Mouse (Mus musculus): Measurements from ENCODE around the gene Spop. TPM values are rescaled to one million over a fixed set of nuclear protein-coding genes. Genes with fewer than 3 reads are reported as not detected.

The Spop gene
- polyA plus RNA-seq, 1 experiment from 2014 or later: 193 TPM

DNA sequence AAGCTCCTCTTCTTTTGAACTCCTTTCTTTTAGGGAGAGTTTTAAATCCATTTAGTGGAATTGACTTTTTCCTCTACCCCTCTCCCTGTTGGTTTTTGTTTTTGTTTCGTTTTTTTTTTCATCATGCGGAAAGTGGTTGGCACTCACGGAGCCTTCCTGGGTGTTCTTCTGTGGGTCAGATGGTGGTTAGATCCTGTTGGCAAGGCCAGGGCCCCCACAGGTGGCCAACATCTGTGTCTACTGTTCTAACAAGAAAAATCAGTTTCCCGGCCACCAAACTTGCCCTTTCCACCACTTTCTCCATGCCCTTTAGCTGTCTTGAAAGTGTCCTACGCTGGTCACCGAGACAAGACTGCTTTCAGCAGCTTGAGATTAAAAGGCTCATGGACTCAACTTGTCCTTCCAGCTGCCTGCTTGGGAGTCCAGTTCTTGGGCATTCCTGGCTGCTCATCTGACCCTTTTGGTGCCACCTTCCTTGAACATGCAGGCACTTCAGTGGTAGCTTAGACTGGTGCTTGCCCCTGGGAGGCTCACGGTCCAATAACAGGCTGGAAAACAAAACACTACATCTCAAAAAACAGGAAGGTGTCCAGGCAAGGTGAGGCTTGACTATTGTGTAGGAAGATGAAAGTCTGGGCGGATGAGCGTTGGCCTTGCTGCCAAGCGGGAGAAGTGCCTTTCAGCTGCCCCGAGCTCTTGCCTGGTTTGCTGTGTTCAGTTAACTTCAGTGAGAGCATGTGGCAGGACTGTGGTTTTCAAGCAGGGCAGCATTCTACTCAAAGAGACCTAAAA is 21.0 kb upstream of the Spop start:
- H3K4me2 ChIP-seq: no peak overlapping the region
- ATAC-seq (ENCODE audit: low FRiP score): no peak
- H3K4me3 ChIP-seq (replicated peaks): no peak overlapping the region
- no peaks in the 10 kb centered on the region for H3K9me3 ChIP-seq
- 83% methylated on average over 11 of the region's 11 CpGs for WGBS
- no peak overlapping the region for H3K9ac ChIP-seq
- 0 out of 2 replicates have a peak, but pooled peaks cover 4% of the 10 kb centered on the region for H3K4me1 ChIP-seq
- H3K36me3 ChIP-seq (replicated peaks): peaks cover 44% of the 10 kb centered on the region
- H3K27me3 ChIP-seq: no peaks in the 10 kb centered on the region
- H3K27ac ChIP-seq: no peak overlapping the region; the same call in 1 of the 2 replicates

DNA sequence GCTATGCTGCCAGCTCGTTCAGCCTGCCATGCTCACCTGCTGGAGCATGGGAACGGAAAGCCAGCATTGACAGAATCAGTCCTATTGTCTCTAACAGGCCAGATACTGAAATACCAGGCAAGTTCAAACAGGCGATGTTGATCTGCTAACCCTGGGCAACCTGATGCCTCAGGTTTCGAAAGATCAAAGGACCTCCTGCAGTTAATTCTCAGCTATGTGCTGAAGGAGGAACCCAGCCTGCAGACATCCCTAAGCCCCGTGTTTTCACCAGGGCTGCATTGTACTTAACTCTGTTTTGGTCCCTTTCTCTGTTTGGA is 20.4 kb upstream of the Spop start:
- Histone ChIP-seq H3K27ac (no peak overlapping the region), H3K36me3 (replicated peaks) (peaks cover 38% of the 10 kb centered on the region), H3K9me3 (no peaks in the 10 kb centered on the region), H3K4me1 (0 out of 2 replicates have a peak, but pooled peaks cover 4% of the 10 kb centered on the region), H3K9ac (no peak overlapping the region), H3K4me3 (replicated peaks) (no peak overlapping the region), H3K4me2 (no peak overlapping the region), H3K27me3 (peaks cover under 1% of the 10 kb centered on the region; the same call in 1 of the 2 replicates)
- ATAC-seq (ENCODE audit: low FRiP score): no peak
- WGBS: 32% methylated on average over 5 of the region's 5 CpGs

DNA sequence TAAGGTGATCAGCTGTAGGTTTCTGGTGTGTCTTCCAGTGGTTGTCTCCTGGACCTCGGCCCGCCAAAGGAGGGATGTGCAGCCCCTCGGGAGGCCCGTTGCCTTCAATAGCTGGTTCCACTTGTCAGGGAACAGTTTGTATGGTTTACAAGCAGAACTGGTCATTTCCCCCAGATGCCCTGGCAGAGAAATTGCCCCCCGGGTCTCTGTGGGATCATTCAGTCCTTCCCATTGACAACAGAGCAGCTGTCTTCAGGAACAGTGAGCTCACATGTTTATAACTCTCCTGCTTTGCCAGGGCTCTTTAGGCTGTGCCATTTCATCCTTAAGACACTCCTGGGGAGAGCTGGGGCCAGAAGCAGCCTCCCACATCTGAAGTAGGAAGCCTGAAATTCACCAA is 19.8 kb upstream of the Spop start:
- Histone ChIP-seq H3K9me3 (no peaks in the 10 kb centered on the region), H3K27ac (no peak overlapping the region), H3K36me3 (replicated peaks) (peaks cover 32% of the 10 kb centered on the region), H3K27me3 (peaks cover 4% of the 10 kb centered on the region; the same call in 1 of the 2 replicates), H3K4me2 (no peak overlapping the region), H3K4me1 (0 out of 2 replicates have a peak, but pooled peaks cover 4% of the 10 kb centered on the region), H3K4me3 (replicated peaks) (no peak overlapping the region), H3K9ac (no peak overlapping the region)
- no peak for ATAC-seq (ENCODE audit: low FRiP score)
- WGBS: 71% methylated on average over 5 of the region's 5 CpGs

DNA sequence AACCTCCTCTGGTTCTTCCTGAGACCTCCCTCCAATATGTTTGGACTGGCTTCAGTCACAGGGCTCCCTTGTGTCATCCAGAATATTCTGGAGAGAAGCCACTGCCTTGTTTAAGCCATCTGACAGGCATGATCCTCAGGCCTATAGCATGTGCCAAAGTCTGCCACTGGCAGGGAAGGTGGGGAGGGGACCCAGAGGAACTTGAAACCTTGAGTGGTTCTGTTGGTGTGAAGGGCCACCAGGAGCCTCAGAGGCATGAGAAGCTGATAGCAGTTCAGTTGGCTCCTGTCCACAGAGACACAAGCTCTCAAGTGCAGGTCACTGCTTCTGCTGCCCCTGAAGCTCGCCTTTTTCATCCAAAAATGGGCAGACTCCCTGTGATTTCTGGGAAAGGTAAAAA is 17.3 kb upstream of the Spop start:
- Histone ChIP-seq H3K4me1 (0 out of 2 replicates have a peak, but pooled peaks cover 5% of the 10 kb centered on the region), H3K27me3 (peaks cover 10% of the 10 kb centered on the region; the same call in 1 of the 2 replicates), H3K9me3 (no peaks in the 10 kb centered on the region), H3K36me3 (replicated peaks) (peaks cover 9% of the 10 kb centered on the region; the same call in 1 of the 2 replicates), H3K9ac (no peak overlapping the region), H3K4me2 (no peak overlapping the region), H3K27ac (no peak overlapping the region), H3K4me3 (replicated peaks) (no peak overlapping the region)
- ATAC-seq (ENCODE audit: low FRiP score): no peak
- WGBS: 65% methylated on average over 1 of the region's 1 CpGs

DNA sequence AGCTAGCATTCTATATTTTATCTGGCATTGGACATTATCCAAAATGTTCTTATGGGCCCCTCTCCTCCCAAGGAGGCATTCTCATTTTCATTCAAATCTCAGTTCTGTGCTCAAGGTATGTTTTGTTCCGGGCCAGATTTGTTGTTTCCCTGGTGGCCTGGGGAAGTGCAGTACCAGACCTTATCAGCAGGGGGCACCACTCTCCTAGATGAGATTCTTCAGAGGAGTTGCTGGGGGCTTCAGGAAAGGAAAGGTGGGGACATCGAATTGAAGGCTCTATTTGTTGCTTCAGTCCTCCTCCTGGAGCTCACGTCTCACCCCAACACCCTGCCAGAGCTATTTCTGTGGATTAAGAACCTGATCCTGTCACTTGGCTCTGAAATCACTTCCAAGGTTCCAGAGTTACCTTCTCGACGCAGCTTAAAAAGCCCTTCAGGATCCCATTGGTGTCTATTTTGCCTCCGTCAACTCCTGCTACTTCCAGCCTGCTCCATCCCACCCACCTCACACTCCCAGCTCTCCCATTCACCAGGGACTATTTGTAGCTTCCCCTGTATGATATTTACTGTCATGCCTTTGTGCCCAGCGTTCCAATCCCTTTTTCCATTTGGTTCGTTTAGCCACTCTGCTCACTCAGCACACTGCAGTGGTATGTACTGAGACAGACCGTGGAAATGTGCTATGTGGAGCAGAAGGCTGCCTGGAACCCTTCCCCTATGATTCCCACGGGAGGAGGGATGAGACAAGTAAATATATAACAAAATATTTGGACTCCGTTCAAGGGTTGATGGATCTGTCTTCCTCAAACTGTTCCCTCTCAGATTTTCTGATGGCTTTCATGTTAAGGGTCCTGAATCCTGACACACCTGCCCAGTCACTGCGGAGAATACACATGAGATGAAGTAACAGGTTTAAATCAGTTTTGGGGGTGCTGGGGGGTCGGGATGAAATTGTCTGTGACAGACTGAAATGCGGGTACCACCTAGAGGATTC is 15.7 kb upstream of the Spop start:
- Histone ChIP-seq H3K9ac (no peak overlapping the region), H3K27me3 (peaks cover 10% of the 10 kb centered on the region; the same call in 1 of the 2 replicates), H3K4me2 (no peak overlapping the region; the same call in 1 of the 2 replicates), H3K9me3 (no peaks in the 10 kb centered on the region), H3K27ac (no peak overlapping the region), H3K4me1 (0 out of 2 replicates have a peak, but pooled peaks cover 6% of the 10 kb centered on the region), H3K36me3 (replicated peaks) (no peaks in the 10 kb centered on the region), H3K4me3 (replicated peaks) (no peak overlapping the region)
- ATAC-seq (ENCODE audit: low FRiP score): no peak
- 57% methylated on average over 14 of the region's 14 CpGs for WGBS

DNA sequence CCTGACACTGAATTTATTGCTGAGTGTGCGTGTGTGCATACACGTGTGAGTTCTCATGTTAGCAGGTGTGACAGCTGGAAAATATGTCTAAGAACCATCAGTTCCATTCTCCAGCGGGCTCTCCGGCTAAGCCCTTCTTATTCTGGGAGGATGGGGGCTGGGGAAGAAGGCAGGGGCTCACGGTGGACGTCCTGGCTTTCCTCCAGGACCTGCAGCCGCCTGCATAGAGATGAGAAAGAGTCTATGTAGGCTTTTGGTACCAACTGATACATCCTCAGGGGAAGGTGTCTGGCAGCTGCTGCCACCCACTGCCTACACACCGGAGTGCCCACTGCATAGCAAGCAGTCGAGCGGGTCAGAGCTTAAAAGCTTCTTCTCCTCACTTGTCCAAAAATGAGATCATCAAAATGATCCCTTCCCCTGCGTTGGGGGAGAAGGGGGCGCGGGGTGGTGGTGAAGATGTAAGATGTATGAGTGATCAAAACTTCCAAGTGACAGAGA is 14.3 kb upstream of the Spop start:
- ATAC-seq (ENCODE audit: low FRiP score): no peak
- H3K9ac ChIP-seq: no peak overlapping the region
- H3K4me1 ChIP-seq: peaks cover 12% of the 10 kb centered on the region; the same call in 1 of the 2 replicates
- peaks cover 10% of the 10 kb centered on the region; the same call in 1 of the 2 replicates for H3K27me3 ChIP-seq
- no peak overlapping the region for H3K4me2 ChIP-seq
- no peaks in the 10 kb centered on the region for H3K9me3 ChIP-seq
- no peaks in the 10 kb centered on the region for H3K36me3 ChIP-seq (replicated peaks)
- no peak overlapping the region for H3K27ac ChIP-seq
- 72% methylated on average over 13 of the region's 13 CpGs for WGBS
- no peak overlapping the region for H3K4me3 ChIP-seq (replicated peaks)

DNA sequence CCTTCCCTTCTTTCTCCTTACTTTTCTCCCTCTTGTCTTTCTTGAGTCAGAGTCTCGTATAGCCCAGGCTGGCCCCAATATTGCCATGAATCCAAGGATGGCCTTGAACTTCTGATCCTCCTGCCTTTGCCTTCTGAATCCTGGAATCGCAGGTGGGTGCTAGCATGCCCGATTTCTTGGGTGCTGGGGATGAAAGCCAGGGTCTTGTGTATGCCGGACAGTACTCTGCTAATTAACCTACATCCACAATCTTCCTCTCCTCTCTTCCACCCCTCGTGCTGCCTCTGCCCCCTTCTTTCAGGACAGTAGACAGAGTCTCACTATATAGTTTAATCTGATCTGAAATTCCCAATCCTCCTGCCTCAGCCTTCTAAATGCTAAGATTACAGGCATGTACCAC is 12.3 kb upstream of the Spop start:
- 89% methylated on average over 5 of the region's 5 CpGs for WGBS
- Histone ChIP-seq H3K27ac (no peak overlapping the region), H3K9me3 (no peaks in the 10 kb centered on the region), H3K4me3 (replicated peaks) (no peak overlapping the region), H3K4me2 (no peak overlapping the region), H3K9ac (no peak overlapping the region), H3K27me3 (peaks cover 10% of the 10 kb centered on the region; the same call in 1 of the 2 replicates), H3K4me1 (peaks cover 12% of the 10 kb centered on the region; the same call in 1 of the 2 replicates), H3K36me3 (replicated peaks) (no peaks in the 10 kb centered on the region)
- no peak for ATAC-seq (ENCODE audit: low FRiP score)

DNA sequence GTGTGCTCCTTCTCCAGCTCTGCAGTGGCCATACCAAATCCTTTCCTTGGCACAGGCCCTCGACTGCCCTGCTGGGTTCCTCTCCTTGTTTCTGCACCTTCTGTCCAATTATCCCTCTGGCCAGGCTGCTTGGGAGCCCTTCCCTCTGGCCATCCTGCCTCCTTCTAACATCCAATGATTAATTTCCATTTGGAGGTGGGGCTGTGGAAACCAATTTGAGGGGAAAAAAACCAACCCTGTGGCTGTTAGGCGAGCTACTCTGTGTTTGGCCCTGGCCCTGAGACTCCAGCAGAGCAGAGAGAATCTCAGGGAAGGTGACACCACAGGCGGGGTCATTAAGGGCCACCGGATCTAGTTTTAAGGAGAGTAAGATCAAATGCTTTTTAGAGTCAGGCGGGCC is 11.7 kb upstream of the Spop start:
- 19% methylated on average over 5 of the region's 5 CpGs for WGBS
- no peak overlapping the region for H3K4me3 ChIP-seq (replicated peaks)
- ATAC-seq (ENCODE audit: low FRiP score): no peak
- no peaks in the 10 kb centered on the region for H3K36me3 ChIP-seq (replicated peaks)
- peaks cover 12% of the 10 kb centered on the region; the same call in 1 of the 2 replicates for H3K4me1 ChIP-seq
- H3K9ac ChIP-seq: no peak overlapping the region
- H3K27me3 ChIP-seq: peaks cover 10% of the 10 kb centered on the region; the same call in 1 of the 2 replicates
- H3K4me2 ChIP-seq: no peak overlapping the region
- no peak overlapping the region for H3K27ac ChIP-seq
- no peaks in the 10 kb centered on the region for H3K9me3 ChIP-seq

DNA sequence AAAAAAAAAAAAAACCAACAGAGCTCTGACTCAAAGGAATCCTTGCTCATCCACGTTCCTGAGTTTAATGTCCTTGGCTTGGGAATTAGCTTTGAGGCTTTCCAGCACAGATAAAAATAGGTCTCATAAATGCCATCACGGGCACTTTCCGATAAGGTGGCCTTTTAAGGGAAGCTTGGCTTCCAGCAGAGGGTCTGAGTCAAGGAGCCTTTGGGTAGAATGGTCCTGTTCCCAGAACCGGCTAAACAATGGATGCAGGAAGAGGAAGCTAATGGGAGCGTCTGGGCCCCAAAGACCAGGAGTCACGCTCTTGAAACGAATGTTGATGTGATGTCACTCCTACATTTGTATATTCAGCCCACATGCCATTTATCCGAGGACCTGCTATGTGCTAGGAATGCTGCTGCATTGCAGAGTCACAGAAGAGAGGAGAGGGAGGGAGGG is 11.2 kb upstream of the Spop start:
- Histone ChIP-seq H3K4me2 (no peak overlapping the region), H3K4me3 (replicated peaks) (no peak overlapping the region), H3K9me3 (no peaks in the 10 kb centered on the region), H3K4me1 (peaks cover 12% of the 10 kb centered on the region; the same call in 1 of the 2 replicates), H3K27ac (no peak overlapping the region), H3K36me3 (replicated peaks) (no peaks in the 10 kb centered on the region), H3K9ac (no peak overlapping the region), H3K27me3 (peaks cover 10% of the 10 kb centered on the region; the same call in 1 of the 2 replicates)
- no peak for ATAC-seq (ENCODE audit: low FRiP score)
- 35% methylated on average over 8 of the region's 8 CpGs for WGBS

DNA sequence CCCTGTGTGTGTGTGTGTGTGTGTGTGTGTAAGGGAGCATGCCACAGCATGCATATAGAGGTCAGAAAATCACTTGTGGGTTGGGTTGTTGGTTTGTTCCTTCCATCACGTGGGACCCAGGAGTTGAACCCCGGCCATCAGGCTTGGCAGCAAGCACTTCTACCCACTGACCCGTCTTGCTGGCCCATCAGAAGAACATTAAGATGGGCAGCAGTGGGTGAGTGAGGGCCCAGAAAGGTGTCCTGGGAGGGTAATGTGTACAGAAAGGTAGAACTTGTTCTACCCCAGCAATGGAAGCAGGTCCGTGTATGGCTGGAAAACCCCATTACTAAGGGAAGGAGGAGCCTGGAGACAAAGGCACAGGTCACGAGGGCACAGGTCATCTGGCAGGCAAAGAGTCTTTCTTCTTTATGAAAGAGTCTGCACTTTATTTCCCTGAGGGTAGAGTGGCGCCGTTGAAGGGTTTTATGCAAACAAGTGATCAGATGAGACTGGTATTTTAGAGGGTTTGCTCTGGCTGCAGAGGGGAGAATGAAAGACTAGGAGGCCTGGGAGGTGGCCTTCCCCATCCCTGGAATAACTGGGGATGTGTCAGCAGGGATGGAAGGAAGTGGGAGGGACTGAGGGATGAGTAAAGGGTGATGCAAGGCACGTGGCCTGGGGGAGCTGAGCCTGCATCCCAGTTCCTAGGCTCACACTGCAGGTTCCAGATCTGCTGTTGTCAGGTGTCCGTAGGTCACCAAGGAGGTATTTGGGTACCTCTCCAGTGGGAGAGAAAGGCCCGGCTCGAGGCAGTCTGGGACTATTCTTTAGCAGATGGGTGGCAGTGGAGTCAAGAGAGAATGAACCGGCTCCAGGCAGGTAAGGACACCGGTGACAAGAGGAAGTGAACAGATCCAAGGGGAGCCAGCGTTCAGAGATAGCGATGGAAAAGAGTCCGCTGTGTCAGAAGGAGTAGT is 10.2 kb upstream of the Spop start:
- WGBS: 63% methylated on average over 16 of the region's 16 CpGs
- Histone ChIP-seq H3K4me3 (replicated peaks) (no peak overlapping the region), H3K4me2 (no peak overlapping the region), H3K36me3 (replicated peaks) (no peaks in the 10 kb centered on the region), H3K9me3 (no peaks in the 10 kb centered on the region), H3K27ac (no peak overlapping the region), H3K27me3 (peaks cover 8% of the 10 kb centered on the region; the same call in 1 of the 2 replicates), H3K9ac (no peak overlapping the region), H3K4me1 (peaks cover 12% of the 10 kb centered on the region; the same call in 1 of the 2 replicates)
- no peak for ATAC-seq (ENCODE audit: low FRiP score)

DNA sequence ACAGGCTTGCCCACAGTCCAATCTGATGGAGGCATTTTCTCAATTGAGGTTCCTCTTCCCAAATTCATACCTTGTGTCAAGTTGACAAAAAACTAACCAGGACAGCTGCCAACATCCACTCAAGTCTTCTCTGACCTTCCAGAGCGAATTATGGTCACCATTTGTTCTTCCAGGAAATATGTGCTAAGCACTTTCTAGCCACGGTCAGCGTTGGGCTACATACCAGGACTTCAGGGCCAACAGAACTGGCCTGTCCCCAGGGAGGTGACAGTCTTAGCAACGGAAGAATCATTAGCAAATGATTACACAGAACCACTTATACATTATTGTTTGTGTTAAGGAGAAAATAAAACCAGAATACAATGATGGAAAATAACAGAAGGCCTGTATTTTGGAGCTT is 8.1 kb upstream of the Spop start:
- H3K9me3 ChIP-seq: no peaks in the 10 kb centered on the region
- H3K27ac ChIP-seq: no peak overlapping the region
- 86% methylated on average over 4 of the region's 4 CpGs for WGBS
- peaks cover 10% of the 10 kb centered on the region; the same call in 1 of the 2 replicates for H3K4me1 ChIP-seq
- no peak for ATAC-seq (ENCODE audit: low FRiP score)
- H3K9ac ChIP-seq: no peak overlapping the region
- H3K4me3 ChIP-seq (replicated peaks): no peak overlapping the region
- H3K27me3 ChIP-seq: no peaks in the 10 kb centered on the region
- H3K4me2 ChIP-seq: no peak overlapping the region
- no peaks in the 10 kb centered on the region for H3K36me3 ChIP-seq (replicated peaks)
